Mouse (Mus musculus) left cerebral cortex, postnatal 4 days (tissue): ENCODE measurements around the gene Pla2g4e. TPM values are rescaled to one million over a fixed set of nuclear protein-coding genes. Genes with fewer than 3 reads are reported as not detected.

Source experiments
- DNase-seq: peaks from one replicate; pipeline ENCODE4 v3.0.0-alpha.2; 2022
- intact Hi-C: fragments of 180-260 bp; cut with DNase I; formaldehyde crosslinking; loops from one replicate; pipeline ENCODE4 v1.15.1; 2025
- total RNA-seq, 2 experiments: library from RNA; stranded (reverse); gene quantifications; 2 replicates each; pipeline ENCODE4 v1.2.3; 2021

The Pla2g4e gene
- total RNA-seq, 2 experiments from 2014 or later: 42.0 to 42.3 TPM

- DNase-seq: no peak
- intact Hi-C loops: no loop called here
Observed at GRCm38 (mm10) chr2:120159434-120159833, 85.7 kb downstream of the Pla2g4e start.

- intact Hi-C loops: no loop called here
- DNase-seq: no peak
Observed at GRCm38 (mm10) chr2:120158846-120159245, 86.3 kb downstream of the Pla2g4e start.

- intact Hi-C loops: no loop called here
- no peak for DNase-seq
Observed at GRCm38 (mm10) chr2:120158016-120158415, 87.1 kb downstream of the Pla2g4e start.

GRCm38 (mm10) chr2:120157606-120158005 lies 87.5 kb downstream of the Pla2g4e start:
- intact Hi-C loops: no loop called here
- DNase-seq: no peak

- peak; percentile 100 for DNase-seq
- intact Hi-C loops: no loop called here
Observed at GRCm38 (mm10) chr2:120154361-120154894, 90.7 kb downstream of the Pla2g4e start, which contains the start of gene Ehd4. Gene Ehd4 (minus strand): TSS chr2:120154606.

GRCm38 (mm10) chr2:120153586-120154360 lies 91.4 kb downstream of the Pla2g4e start:
- intact Hi-C loops: no loop called here

GRCm38 (mm10) chr2:120150571-120150970 lies 94.6 kb downstream of the Pla2g4e start:
- intact Hi-C loops: no loop called here
- DNase-seq: no peak

More at GRCm38 (mm10) chr2:120153586-120154360, 91.4 kb downstream of the Pla2g4e start:
- no peak for DNase-seq

GRCm38 (mm10) chr2:120149634-120150033 lies 95.5 kb downstream of the Pla2g4e start:
- no peak for DNase-seq
- intact Hi-C loops: no loop called here

GRCm38 (mm10) chr2:120147999-120148398 lies 97.1 kb downstream of the Pla2g4e start:
- no peak for DNase-seq
- intact Hi-C loops: no loop called here

GRCm38 (mm10) chr2:120147364-120147763 lies 97.8 kb downstream of the Pla2g4e start:
- intact Hi-C loops: no loop called here

GRCm38 (mm10) chr2:120146543-120146942 lies 98.6 kb downstream of the Pla2g4e start:
- DNase-seq: no peak
- intact Hi-C loops: no loop called here

More at GRCm38 (mm10) chr2:120147364-120147763, 97.8 kb downstream of the Pla2g4e start:
- DNase-seq: no peak

GRCm38 (mm10) chr2:120144390-120144789 lies 100.7 kb downstream of the Pla2g4e start:
- DNase-seq: no peak
- intact Hi-C loops: no loop called here

- no peak for DNase-seq
- intact Hi-C loops: no loop called here
Observed at GRCm38 (mm10) chr2:120142336-120142735, 102.8 kb downstream of the Pla2g4e start.

- DNase-seq: no peak
- intact Hi-C loops: no loop called here
Observed at GRCm38 (mm10) chr2:120141671-120142070, 103.5 kb downstream of the Pla2g4e start.

- DNase-seq: no peak
- intact Hi-C loops: no loop called here
Observed at GRCm38 (mm10) chr2:120140326-120140725, 104.8 kb downstream of the Pla2g4e start.

GRCm38 (mm10) chr2:120139091-120139490 lies 106.0 kb downstream of the Pla2g4e start:
- intact Hi-C loops: no loop called here
- DNase-seq: no peak

- DNase-seq: no peak
- intact Hi-C loops: no loop called here
Observed at GRCm38 (mm10) chr2:120137281-120137680, 107.9 kb downstream of the Pla2g4e start.

GRCm38 (mm10) chr2:120134453-120135075 lies 110.6 kb downstream of the Pla2g4e start:
- intact Hi-C loops: no loop called here
- no peak for DNase-seq

GRCm38 (mm10) chr2:120131881-120132280 lies 113.3 kb downstream of the Pla2g4e start:
- intact Hi-C loops: no loop called here
- no peak for DNase-seq

- no peak for DNase-seq
- intact Hi-C loops: no loop called here
Observed at GRCm38 (mm10) chr2:120129252-120129908, 115.8 kb downstream of the Pla2g4e start.

GRCm38 (mm10) chr2:120128611-120129051 lies 116.5 kb downstream of the Pla2g4e start:
- no peak for DNase-seq

More at GRCm38 (mm10) chr2:120128611-120129051, 116.5 kb downstream of the Pla2g4e start:
- intact Hi-C loops: no loop called here
